Mouse (Mus musculus): ENCODE results near the gene Olfr1175-ps.

Gene Olfr1175-ps

DNA sequence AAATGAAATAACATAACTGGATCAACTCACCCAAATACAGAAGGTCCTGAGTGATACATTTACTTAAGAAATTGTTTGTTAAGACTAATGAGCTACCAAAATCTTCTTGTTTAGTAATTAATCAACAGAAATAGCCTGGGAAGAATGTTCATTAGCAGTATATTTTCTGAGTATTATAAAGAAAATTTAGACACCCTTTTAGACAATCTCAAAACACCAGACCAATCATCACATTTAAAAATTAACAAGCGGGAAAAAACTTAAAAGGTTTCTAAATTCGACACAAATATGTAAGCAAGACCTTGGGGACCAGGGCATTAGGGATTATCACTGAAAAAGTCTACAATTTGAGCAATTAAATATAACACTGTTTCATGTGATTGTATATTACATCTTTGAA is at the start of gene Olfr1175-ps:
Olfr1175-ps (minus strand) TSS at position 101 of the 400 bp plus-strand sequence.
- CTCF ChIA-PET, result no interaction called here

DNA sequence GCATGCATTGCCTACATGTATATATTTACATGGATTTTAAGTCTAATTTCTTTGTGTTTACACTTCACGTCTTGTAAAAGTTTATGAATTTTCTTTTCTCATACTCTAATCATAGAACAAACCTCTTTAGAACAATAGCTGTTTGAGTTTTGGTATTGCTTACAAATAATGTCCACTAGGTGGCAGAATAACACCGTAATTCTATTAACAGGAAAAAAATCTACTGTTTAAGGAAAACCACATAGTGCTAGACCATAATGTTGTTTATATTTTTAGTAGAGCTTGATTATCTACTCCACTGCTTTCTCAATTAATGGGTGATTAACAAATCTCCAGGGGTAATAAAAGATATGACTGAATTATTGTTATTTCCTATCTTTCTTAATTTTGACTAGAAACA is 29.3 kb upstream of the Olfr1175-ps start:
- CTCF ChIA-PET, result no interaction called here

- CTCF ChIA-PET, result no interaction called here
Observed at GRCm38 (mm10) chr2:88346392-88346791, 19.4 kb upstream of the Olfr1175-ps start, which contains the start of gene Olfr1177-ps. Gene Olfr1177-ps, minus strand, starts transcription at chr2:88346492.

GRCm38 (mm10) chr2:88336421-88336820 is 9.4 kb upstream of the Olfr1175-ps start, which contains the start of gene Olfr1176:
Gene Olfr1176, plus strand, starts transcription at chr2:88336721.
- CTCF ChIA-PET, result no interaction called here

DNA sequence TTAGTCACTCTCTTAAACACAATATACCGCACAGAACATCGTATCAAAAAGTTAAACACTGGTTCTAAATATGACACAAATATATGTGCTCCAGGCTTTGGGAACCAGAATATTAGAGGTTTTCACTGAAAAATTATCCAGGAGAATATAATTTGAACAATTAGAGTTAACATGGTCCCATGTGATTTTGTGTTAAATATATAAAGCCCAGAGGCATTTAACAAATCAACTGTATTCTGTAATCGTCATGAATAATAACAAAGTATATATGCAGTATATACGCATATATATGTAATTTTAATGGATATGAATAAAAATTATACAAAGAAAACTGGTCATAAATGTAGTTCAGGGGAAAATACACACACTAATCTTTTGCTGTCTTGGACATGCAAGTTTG is 12.0 kb downstream of the Olfr1175-ps start, which contains the start of gene Olfr1174-ps:
Olfr1174-ps (minus strand) TSS at position 101 of the 400 bp plus-strand sequence.
- CTCF ChIA-PET, result no interaction called here

GRCm38 (mm10) chr2:88279775-88280174 is 47.2 kb downstream of the Olfr1175-ps start, which contains the start of gene Olfr1173:
Gene Olfr1173, minus strand, starts transcription at chr2:88279875.
- CTCF ChIA-PET, result no interaction called here
